Mouse (Mus musculus) thymus, postnatal 0 days (tissue): ENCODE results near the gene Zmiz2. TPM values are rescaled to one million over a fixed set of nuclear protein-coding genes. Genes with fewer than 3 reads are reported as not detected.
"Not testable (repeated sequence)": the region's sequence is repeated elsewhere in the genome, so short reads cannot be mapped to it uniquely, and the experiment has no call there.

Source experiments
- DNase-seq: peaks from one replicate; pipeline ENCODE4 v3.0.0-alpha.2; 2015; ENCODE audit warnings: low spot score
- polyA plus RNA-seq: library from polyadenylated mRNA; unstranded; fragments of >200 nt; fragmentation: Nextera tagmentation; extraction: Ambion mirVana; gene quantifications from 2 replicates; pipeline ENCODE4 v1.2.1, GENCODE M21; 2015

Zmiz2 gene
- 12.2 and 14.9 TPM in 2 replicates for polyA plus RNA-seq

GRCm38 (mm10) chr11:6388726-6389413, at the start of gene Zmiz2:
TSS of gene Zmiz2 (plus strand) at chr11:6389074.
- peak; percentile 92 for DNase-seq

GRCm38 (mm10) chr11:6345956-6346355, 42.9 kb upstream of the Zmiz2 start:
- DNase-seq = no peak

- no peak for DNase-seq
These were observed 41.9 kb upstream of the Zmiz2 start for GRCm38 (mm10) chr11:6346966-6347365.

GRCm38 (mm10) chr11:6348681-6349200, 40.1 kb upstream of the Zmiz2 start:
- DNase-seq = no peak

- no peak for DNase-seq
These were observed 39.3 kb upstream of the Zmiz2 start for GRCm38 (mm10) chr11:6349586-6349985.

GRCm38 (mm10) chr11:6355106-6355505, 33.8 kb upstream of the Zmiz2 start:
- no peak for DNase-seq

- no peak for DNase-seq
These were observed 24.1 kb upstream of the Zmiz2 start for GRCm38 (mm10) chr11:6364581-6365275.

- peak; percentile 90 for DNase-seq
These were observed 23.0 kb upstream of the Zmiz2 start for GRCm38 (mm10) chr11:6365885-6366284.

GRCm38 (mm10) chr11:6366434-6366833, 22.4 kb upstream of the Zmiz2 start:
- DNase-seq = no peak

- no peak for DNase-seq
These were observed 21.7 kb upstream of the Zmiz2 start for GRCm38 (mm10) chr11:6367156-6367555.

- not testable (repeated sequence) for DNase-seq
These were observed 20.9 kb upstream of the Zmiz2 start for GRCm38 (mm10) chr11:6367986-6368385.

- DNase-seq = no peak
These were observed 17.3 kb upstream of the Zmiz2 start for GRCm38 (mm10) chr11:6371376-6372155.

- DNase-seq = no peak
These were observed 16.1 kb upstream of the Zmiz2 start for GRCm38 (mm10) chr11:6372784-6373183.

GRCm38 (mm10) chr11:6380916-6381315, 8.0 kb upstream of the Zmiz2 start:
- no peak for DNase-seq

- DNase-seq = no peak
These were observed 648 bp upstream of the Zmiz2 start for GRCm38 (mm10) chr11:6388126-6388725.

GRCm38 (mm10) chr11:6389483-6389921, 628 bp downstream of the Zmiz2 start:
- peak; percentile 28 for DNase-seq

GRCm38 (mm10) chr11:6390376-6391053, 1.6 kb downstream of the Zmiz2 start:
- DNase-seq = no peak

- no peak for DNase-seq
These were observed 2.8 kb downstream of the Zmiz2 start for GRCm38 (mm10) chr11:6391516-6392276.

GRCm38 (mm10) chr11:6392857-6393256, 4.0 kb downstream of the Zmiz2 start:
- no peak for DNase-seq

GRCm38 (mm10) chr11:6393866-6394265, 5.0 kb downstream of the Zmiz2 start:
- no peak for DNase-seq
